Mouse (Mus musculus): ENCODE measurements around the gene Chac1.

Chac1 gene

DNA sequence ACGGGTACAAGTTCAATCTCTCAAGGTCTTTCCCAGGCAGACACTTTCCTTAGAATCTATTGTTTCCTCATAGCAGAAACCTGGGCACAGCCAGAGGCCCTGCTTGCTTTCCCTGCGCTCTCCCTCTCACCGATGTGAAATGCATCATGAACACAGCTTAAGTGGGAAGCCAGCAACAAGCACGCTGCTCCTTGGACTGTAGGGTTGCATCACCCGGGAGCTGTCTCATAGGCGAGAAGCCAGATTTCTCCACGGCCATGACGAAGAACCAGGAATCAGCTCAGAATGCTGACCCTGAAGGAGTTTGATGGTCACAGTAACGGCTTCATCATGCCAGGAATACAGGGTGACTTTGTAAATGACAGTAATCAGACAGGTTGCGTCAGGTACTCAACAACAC, 19.1 kb downstream of the Chac1 start:
- DNase-seq (ENCODE audit: low spot score in 2 of 2): peak in 1 of 2 experiments; percentile 37

DNA sequence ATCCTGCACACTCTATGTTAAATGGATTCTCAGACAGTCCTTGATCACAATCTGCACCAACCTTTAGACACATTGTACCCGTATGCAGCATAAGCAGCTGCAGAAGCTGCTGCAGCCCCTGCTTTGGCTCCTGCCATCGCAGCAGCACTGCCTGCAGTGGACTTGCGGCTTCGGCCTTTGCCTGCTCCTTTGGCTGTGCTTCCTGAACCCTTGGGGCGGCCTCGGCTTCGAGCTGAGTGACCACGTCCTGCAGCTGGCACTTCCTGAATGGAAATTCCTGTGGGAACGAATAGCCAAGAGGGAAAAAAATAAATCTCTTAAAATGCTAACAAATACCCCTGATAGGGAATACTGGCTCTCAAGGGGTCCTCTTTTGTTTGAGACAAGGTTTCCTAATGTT, 26.3 kb downstream of the Chac1 start:
- DNase-seq (ENCODE audit: low spot score in 2 of 2): no peak

DNA sequence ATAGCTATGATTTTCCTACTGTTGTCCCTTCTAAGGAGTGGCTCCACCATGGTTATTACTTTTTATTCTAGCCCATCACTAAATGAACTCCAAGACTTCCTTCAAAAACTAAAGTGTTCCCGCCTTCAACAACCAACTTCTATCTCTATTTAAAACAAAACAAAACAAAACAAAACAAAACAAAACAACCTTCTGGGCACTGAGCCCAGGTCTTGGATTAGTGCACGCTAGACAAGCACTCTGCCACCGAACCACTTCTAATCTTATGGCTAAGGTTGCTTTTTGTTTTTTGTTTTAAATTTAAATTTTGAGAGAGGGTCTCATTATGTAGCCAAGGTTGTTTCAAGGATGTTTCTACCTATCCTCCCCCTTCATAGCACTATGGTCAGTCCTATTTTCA, 26.8 kb downstream of the Chac1 start:
- DNase-seq (ENCODE audit: low spot score in 2 of 2): no peak

DNA sequence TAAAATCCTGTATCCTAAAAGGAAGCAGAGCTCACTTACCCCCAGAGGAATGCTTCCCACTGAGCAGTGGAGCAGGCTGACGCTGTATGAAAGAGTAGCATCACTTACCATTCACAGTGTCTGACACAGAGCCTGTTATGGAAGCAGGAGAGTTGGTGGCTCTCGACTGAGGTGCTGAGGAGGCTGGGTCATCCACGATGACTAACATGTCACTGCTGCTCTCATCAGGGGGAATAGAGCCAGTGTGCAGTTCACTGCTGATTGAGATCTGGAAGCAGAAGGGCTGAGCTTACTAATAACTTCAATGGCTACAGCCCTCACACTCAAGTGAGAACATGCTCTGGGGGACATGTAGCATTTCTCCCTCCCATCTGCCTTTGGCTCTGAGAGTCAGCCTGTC, 28.4 kb downstream of the Chac1 start:
- no peak for DNase-seq (ENCODE audit: low spot score in 2 of 2)

DNA sequence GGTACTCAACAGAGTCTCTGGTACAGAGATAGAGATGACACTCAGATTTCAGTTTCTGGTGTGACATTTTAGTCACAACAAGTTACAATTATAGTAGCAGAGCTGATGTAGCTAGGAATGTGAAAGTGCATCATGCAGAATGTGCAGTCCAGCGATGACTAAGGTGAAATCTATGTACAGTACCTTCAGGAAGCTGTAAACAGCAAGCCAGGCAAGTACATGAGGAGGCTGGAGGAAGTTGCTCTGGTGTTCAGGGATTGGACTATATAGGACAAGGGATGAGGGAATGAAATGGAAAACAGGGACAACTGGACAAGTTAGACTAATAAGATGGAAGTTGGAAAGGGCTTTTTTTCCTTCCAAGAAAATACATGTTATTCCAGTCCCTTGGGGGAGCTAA, 37.2 kb downstream of the Chac1 start:
- DNase-seq (ENCODE audit: low spot score in 2 of 2): no peak

DNA sequence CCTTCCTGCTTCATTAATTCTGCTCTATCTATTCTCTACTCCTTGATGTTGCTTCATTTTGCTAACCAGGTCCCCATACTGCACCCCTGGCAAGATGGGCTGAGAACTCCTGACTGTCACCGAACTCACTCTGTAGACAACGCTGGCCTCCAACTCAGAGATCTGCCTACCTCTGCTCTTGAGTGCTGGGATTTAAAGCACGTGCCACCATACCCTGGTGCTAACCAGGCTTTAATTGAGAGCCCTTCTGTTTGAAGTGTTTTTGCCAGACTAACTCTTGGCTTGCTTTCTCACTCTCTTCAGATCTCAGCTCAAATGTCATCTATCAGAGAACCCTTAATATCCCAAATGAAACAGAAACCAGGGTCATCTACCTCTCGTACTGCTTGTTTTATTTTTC, 39.0 kb downstream of the Chac1 start:
- no peak for DNase-seq (ENCODE audit: low spot score in 2 of 2)

DNA sequence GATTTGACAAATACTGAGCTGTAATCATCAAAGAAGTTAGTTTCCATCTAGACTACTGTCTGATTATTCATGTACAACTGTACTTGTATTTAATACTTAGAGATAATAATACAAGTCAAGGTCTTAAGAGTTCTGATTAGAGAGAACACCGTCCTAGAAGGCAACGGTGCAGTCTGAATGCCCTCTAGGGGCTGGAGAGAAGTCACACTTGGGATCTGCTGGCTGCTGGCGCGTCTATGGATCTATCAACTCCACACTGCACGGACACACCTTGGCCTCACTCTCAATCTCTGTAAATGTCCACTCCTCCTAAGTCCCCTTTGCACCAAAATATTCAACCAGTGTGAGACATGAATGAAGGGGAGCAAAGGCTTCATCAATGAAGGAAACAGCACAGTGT, 47.2 kb downstream of the Chac1 start:
- no peak for DNase-seq (ENCODE audit: low spot score in 2 of 2)

DNA sequence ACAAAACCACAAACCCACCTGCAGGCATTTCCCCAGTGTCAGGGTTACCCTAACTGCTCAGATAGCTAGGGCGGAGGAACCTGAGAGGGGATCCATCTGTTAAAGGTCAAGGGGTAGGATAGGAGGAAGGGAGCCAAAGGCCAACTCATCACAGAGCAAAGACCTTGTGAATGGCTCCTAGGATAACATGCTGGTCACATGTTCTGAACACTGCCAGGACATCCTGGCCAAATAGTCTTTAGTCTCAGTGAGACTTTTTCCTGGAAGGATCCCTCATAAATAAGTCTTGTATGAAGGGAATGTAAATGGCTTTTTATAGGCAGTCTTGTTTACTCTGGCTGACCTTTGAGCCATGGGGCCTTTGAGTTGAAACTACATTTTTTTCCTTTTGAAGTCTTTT, 47.6 kb downstream of the Chac1 start:
- no peak for DNase-seq (ENCODE audit: low spot score in 2 of 2)

DNA sequence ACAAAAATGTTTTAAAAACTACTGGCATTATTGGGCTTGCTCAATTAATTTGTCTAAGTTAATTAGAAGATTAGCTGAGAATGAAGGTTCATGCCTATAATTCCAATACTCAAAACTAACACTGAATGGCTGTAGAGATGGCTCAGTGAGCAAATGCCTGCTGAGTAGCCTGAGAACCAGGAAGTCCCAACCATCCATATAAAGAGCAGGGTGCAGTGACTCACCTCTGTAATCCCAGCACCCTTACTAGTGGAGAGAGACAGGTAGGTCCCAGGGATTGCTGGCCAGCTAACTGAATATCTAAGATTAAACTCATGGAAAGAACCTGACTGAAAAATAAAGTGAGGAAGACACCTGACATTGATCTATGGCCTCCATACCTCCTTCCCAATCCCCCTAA, 48.3 kb downstream of the Chac1 start:
- DNase-seq (ENCODE audit: low spot score in 2 of 2): no peak
